Mouse (Mus musculus) hindbrain, embryonic 16.5 days (tissue): ENCODE measurements at regions not wholly inside any gene's neighbourhood (a gene's known extent, or its start where the extent isn't known, plus 50 kb on each side); places are given as distances from the start of the nearest gene placed in this dataset.

ENCODE experiments used
- ATAC-seq: fragments of 200-750 bp; cut with Nextera tagmentation; 2 replicates; pipeline ENCODE4 v1.8.0; 2017; ENCODE audit warnings: moderate TSS enrichment, moderate library complexity
- H3K27ac ChIP-seq: fragments of 300-500 bp; sonication (generic); 2 replicates; pipeline ENCODE4 v1.5.1; 2014; ENCODE audit warnings: low read depth, mild to moderate bottlenecking, control low read depth, low read length, moderate library complexity
- H3K27me3 ChIP-seq: fragments of 300-500 bp; sonication (generic); replicated peaks from 2 replicates; pipeline ENCODE4 v1.6.1; 2014; ENCODE audit warnings: low read length; ENCODE audit not compliant: control insufficient read depth, insufficient read depth
- H3K36me3 ChIP-seq: fragments of 300-500 bp; sonication (generic); 2 replicates; pipeline ENCODE4 v1.6.1; 2014; ENCODE audit warnings: mild to moderate bottlenecking, low read length, moderate library complexity, mixed read lengths; ENCODE audit not compliant: control insufficient read depth, insufficient read depth
- H3K4me1 ChIP-seq: fragments of 300-500 bp; sonication (generic); 2 replicates; pipeline ENCODE4 v1.6.1; 2014; ENCODE audit warnings: low read depth, low read length; ENCODE audit not compliant: control insufficient read depth, insufficient read depth
- H3K4me2 ChIP-seq: fragments of 300-500 bp; sonication (generic); 2 replicates; pipeline ENCODE4 v1.6.1; 2014; ENCODE audit warnings: mild to moderate bottlenecking, low read length, control low read depth, moderate library complexity
- H3K4me3 ChIP-seq: fragments of 300-500 bp; sonication (generic); 2 replicates; pipeline ENCODE4 v1.5.1; 2014; ENCODE audit warnings: mild to moderate bottlenecking, low read length, control low read depth, moderate library complexity
- H3K9ac ChIP-seq: fragments of 300-500 bp; sonication (generic); 2 replicates; pipeline ENCODE4 v1.6.1; 2014; ENCODE audit warnings: low read depth, mild to moderate bottlenecking, control low read depth, low read length, moderate library complexity
- H3K9me3 ChIP-seq: fragments of 300-500 bp; sonication (generic); 2 replicates; pipeline ENCODE4 v1.6.1; 2014; ENCODE audit warnings: mild to moderate bottlenecking, low read length, moderate library complexity; ENCODE audit not compliant: control insufficient read depth
- WGBS: fragments of 180-500 bp; shearing (Covaris S2); extraction: QIAGEN DNeasy Blood & Tissue Kit; methylation state at CpG from one replicate; pipeline ENCODE4 v1.1.7; 2014; 5-methylcytosine and 5-hydroxymethylcytosine counted together

DNA sequence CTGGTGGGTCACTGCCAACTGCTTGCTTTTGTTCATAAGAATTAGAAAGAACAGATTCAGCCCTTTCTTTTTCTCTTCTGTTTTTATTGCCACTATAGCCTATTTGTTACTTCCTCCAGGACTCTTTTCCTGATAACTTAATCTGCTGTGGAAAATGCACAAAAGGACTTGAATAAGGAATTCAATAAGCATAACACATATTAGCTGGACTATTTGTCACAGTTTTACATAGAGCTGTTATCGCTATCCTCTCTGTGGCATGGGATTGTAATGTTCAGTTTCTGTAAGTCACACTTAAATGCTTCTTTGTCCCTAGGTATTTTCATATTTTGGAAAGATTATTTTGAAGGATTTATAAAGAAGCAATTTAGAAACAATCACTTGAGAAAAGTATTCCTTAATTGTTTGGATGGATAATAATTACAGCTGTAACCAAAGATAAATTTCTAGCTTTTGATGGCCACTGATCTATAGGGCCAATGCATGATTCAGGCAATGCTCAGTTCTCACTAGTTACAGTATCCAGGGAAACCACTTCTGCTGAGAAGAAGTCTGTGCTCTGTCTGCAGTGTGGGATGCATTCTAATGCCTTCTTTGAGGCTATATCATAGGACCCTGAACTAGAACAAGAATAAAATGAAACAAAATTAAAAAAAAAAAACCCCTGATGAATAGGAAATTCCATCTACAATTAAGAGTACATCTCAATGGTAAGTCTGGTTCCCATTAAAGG, 1243.1 kb upstream of the Got2 start:
- Histone ChIP-seq H3K27me3 (no peaks in the 10 kb centered on the region), H3K9me3 (no peaks in the 10 kb centered on the region), H3K4me3 (no peak overlapping the region), H3K9ac (no peak overlapping the region), H3K36me3 (no peaks in the 10 kb centered on the region), H3K4me2 (no peak overlapping the region), H3K27ac (no peak overlapping the region), H3K4me1 (no peaks in the 10 kb centered on the region)
- ATAC-seq: peak; percentile 79; the same call in 1 of the 2 replicates
- 40% methylated on average over 1 of the region's 1 CpGs for WGBS

DNA sequence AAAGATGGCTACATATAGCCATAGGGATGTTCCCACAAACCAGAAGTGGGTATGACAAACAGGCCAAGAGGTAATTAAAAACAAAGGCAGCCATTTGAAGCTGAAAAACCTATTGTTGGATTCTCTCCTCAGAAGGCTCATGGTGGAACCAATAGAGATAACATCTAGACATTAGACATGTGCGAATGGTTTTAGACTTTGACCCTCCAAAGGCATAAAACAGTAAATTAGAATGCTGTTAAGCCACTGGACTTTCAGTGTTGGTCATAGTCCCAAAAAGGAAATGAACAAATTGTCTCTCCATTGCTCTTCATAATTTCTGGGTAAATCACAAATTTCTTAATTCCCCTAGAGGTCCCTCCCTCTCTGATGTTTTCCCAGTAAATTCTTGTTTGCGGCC, 1242.5 kb upstream of the Got2 start:
- Histone ChIP-seq H3K9me3 (no peaks in the 10 kb centered on the region), H3K4me2 (no peak overlapping the region), H3K4me1 (no peaks in the 10 kb centered on the region), H3K27me3 (no peaks in the 10 kb centered on the region), H3K4me3 (no peak overlapping the region), H3K36me3 (no peaks in the 10 kb centered on the region), H3K9ac (no peak overlapping the region), H3K27ac (no peak overlapping the region)
- ATAC-seq: no peak
- WGBS: 71% methylated on average over 2 of the region's 2 CpGs

DNA sequence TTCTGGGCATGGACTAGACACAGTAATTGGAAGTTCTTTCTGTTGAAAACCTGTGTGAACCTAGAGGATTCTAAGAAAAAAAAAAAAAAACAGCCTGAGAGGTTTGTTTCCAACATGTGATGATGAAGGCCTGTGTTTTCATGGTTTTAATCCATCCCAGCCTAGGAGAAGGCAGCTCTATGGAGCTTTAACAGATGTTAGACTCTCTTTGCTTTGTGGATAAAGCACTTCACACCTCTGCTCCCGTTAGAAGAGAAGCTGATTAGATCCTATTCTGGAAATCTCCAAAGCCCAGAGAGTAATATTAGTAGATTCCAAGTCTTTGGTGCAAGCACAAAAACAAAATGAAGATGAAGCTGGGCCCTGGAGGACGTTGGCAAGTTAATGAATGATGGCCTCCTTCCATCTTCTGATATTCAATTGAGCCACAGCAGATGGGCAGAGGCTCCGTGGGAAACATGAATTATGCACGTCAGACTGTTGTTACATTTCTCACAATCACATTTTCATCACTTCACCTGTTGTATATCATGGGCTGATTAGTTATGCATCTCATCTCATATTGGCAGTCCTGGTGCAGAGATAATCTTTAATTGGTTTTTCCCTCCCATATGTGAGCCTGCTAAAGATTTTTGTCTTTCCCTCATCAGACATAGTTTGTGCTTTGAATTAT, 1220.5 kb upstream of the Got2 start:
- H3K9ac ChIP-seq: no peak overlapping the region
- 49% methylated on average over 4 of the region's 4 CpGs for WGBS
- no peaks in the 10 kb centered on the region for H3K4me1 ChIP-seq
- no peaks in the 10 kb centered on the region for H3K9me3 ChIP-seq
- H3K27me3 ChIP-seq: no peaks in the 10 kb centered on the region
- H3K36me3 ChIP-seq: no peaks in the 10 kb centered on the region
- H3K27ac ChIP-seq: no peak overlapping the region
- ATAC-seq: no peak
- no peak overlapping the region for H3K4me3 ChIP-seq
- H3K4me2 ChIP-seq: no peak overlapping the region
